Mouse (Mus musculus): Measurements from ENCODE around the gene Adamtsl5. TPM values are rescaled to one million over a fixed set of nuclear protein-coding genes. Genes with fewer than 3 reads are reported as not detected.

Adamtsl5 gene
- total and polyA plus RNA-seq, 2 experiments, result 0.28 to 1.6 TPM

- no peak overlapping the region for H3K4me3 ChIP-seq (ENCODE audit: insufficient read depth, low read depth, low read length)
- H3K4me1 ChIP-seq (ENCODE audit: control insufficient read depth, insufficient read depth, low read length), result peaks cover 7% of the 10 kb centered on the region; the same call in 1 of the 2 replicates
- H3K27ac ChIP-seq (replicated peaks; ENCODE audit: insufficient read depth, low read depth, low read length), result no peak overlapping the region
- H3K36me3 ChIP-seq (ENCODE audit: control insufficient read depth, insufficient read depth, low read length), result no peaks in the 10 kb centered on the region
- no peak overlapping the region for H3K9ac ChIP-seq (ENCODE audit: low read depth, low read length)
- no peak for DNase-seq (ENCODE audit: extremely low read depth, low read depth, low spot score)
- peaks cover 7% of the 10 kb centered on the region for H3K79me2 ChIP-seq (ENCODE audit: control insufficient read depth, insufficient read depth, low read length)
- H3K27me3 ChIP-seq (ENCODE audit: control insufficient read depth, insufficient read depth, low read length), result no peaks in the 10 kb centered on the region
- TF ChIP-seq CTCF (IDR thresholded peaks at IDR 0.05; ENCODE audit: low read depth, low read length), result no peak
- no peak for TF ChIP-seq POLR2A (IDR thresholded peaks at IDR 0.05; ENCODE audit: extremely low read depth, insufficient read depth, low read length)
- WGBS, result 92% methylated on average over 7 of the region's 7 CpGs
Observed at GRCm38 (mm10) chr10:80382641-80383365, 34.6 kb upstream of the Adamtsl5 start.

GRCm38 (mm10) chr10:80377716-80378115 lies 29.5 kb upstream of the Adamtsl5 start:
- Histone ChIP-seq H3K4me1 (ENCODE audit: control insufficient read depth, insufficient read depth, low read length) (no peaks in the 10 kb centered on the region), H3K9ac (ENCODE audit: low read depth, low read length) (no peak overlapping the region), H3K27ac (replicated peaks; ENCODE audit: insufficient read depth, low read depth, low read length) (no peak overlapping the region), H3K79me2 (ENCODE audit: control insufficient read depth, insufficient read depth, low read length) (no peaks in the 10 kb centered on the region), H3K27me3 (ENCODE audit: control insufficient read depth, insufficient read depth, low read length) (no peaks in the 10 kb centered on the region), H3K36me3 (ENCODE audit: control insufficient read depth, insufficient read depth, low read length) (no peaks in the 10 kb centered on the region), H3K4me3 (ENCODE audit: insufficient read depth, low read depth, low read length) (no peak overlapping the region)
- WGBS, result 55% methylated on average over 10 of the region's 10 CpGs
- no peak for DNase-seq (ENCODE audit: extremely low read depth, low read depth, low spot score)
- TF ChIP-seq POLR2A (IDR thresholded peaks at IDR 0.05; ENCODE audit: extremely low read depth, insufficient read depth, low read length), result no peak
- peak; percentile 78 for TF ChIP-seq CTCF (IDR thresholded peaks at IDR 0.05; ENCODE audit: low read depth, low read length)

- H3K36me3 ChIP-seq (ENCODE audit: control insufficient read depth, insufficient read depth, low read length), result no peaks in the 10 kb centered on the region
- no peak overlapping the region for H3K27ac ChIP-seq (replicated peaks; ENCODE audit: insufficient read depth, low read depth, low read length)
- TF ChIP-seq POLR2A (IDR thresholded peaks at IDR 0.05; ENCODE audit: extremely low read depth, insufficient read depth, low read length), result no peak
- peak; percentile 95 for TF ChIP-seq CTCF (IDR thresholded peaks at IDR 0.05; ENCODE audit: low read depth, low read length)
- DNase-seq (ENCODE audit: extremely low read depth, low read depth, low spot score), result peak; percentile 71
- 1% methylated on average over 7 of the region's 7 CpGs for WGBS
- no peaks in the 10 kb centered on the region for H3K79me2 ChIP-seq (ENCODE audit: control insufficient read depth, insufficient read depth, low read length)
- no peak overlapping the region for H3K9ac ChIP-seq (ENCODE audit: low read depth, low read length)
- no peaks in the 10 kb centered on the region for H3K27me3 ChIP-seq (ENCODE audit: control insufficient read depth, insufficient read depth, low read length)
- H3K4me1 ChIP-seq (ENCODE audit: control insufficient read depth, insufficient read depth, low read length), result no peaks in the 10 kb centered on the region
- no peak overlapping the region for H3K4me3 ChIP-seq (ENCODE audit: insufficient read depth, low read depth, low read length)
Observed at GRCm38 (mm10) chr10:80376160-80376559, 27.9 kb upstream of the Adamtsl5 start.

- Histone ChIP-seq H3K9ac (ENCODE audit: low read depth, low read length) (no peak overlapping the region), H3K79me2 (ENCODE audit: control insufficient read depth, insufficient read depth, low read length) (no peaks in the 10 kb centered on the region), H3K36me3 (ENCODE audit: control insufficient read depth, insufficient read depth, low read length) (no peaks in the 10 kb centered on the region), H3K27me3 (ENCODE audit: control insufficient read depth, insufficient read depth, low read length) (no peaks in the 10 kb centered on the region), H3K27ac (replicated peaks; ENCODE audit: insufficient read depth, low read depth, low read length) (no peak overlapping the region), H3K4me1 (ENCODE audit: control insufficient read depth, insufficient read depth, low read length) (no peaks in the 10 kb centered on the region), H3K4me3 (ENCODE audit: insufficient read depth, low read depth, low read length) (no peak overlapping the region)
- TF ChIP-seq POLR2A (IDR thresholded peaks at IDR 0.05; ENCODE audit: extremely low read depth, insufficient read depth, low read length) (no peak), CTCF (IDR thresholded peaks at IDR 0.05; ENCODE audit: low read depth, low read length) (peak; percentile 84)
- peak; percentile 53 for DNase-seq (ENCODE audit: extremely low read depth, low read depth, low spot score)
- 26% methylated on average over 6 of the region's 6 CpGs for WGBS
Observed at GRCm38 (mm10) chr10:80374063-80374462, 25.9 kb upstream of the Adamtsl5 start.

GRCm38 (mm10) chr10:80372706-80373105 lies 24.5 kb upstream of the Adamtsl5 start:
- Histone ChIP-seq H3K9ac (ENCODE audit: low read depth, low read length) (no peak overlapping the region), H3K27ac (replicated peaks; ENCODE audit: insufficient read depth, low read depth, low read length) (no peak overlapping the region), H3K79me2 (ENCODE audit: control insufficient read depth, insufficient read depth, low read length) (no peaks in the 10 kb centered on the region), H3K27me3 (ENCODE audit: control insufficient read depth, insufficient read depth, low read length) (no peaks in the 10 kb centered on the region), H3K36me3 (ENCODE audit: control insufficient read depth, insufficient read depth, low read length) (no peaks in the 10 kb centered on the region), H3K4me1 (ENCODE audit: control insufficient read depth, insufficient read depth, low read length) (no peaks in the 10 kb centered on the region), H3K4me3 (ENCODE audit: insufficient read depth, low read depth, low read length) (no peak overlapping the region)
- WGBS, result 89% methylated on average over 6 of the region's 6 CpGs
- DNase-seq (ENCODE audit: extremely low read depth, low read depth, low spot score), result no peak
- no peak for TF ChIP-seq CTCF (IDR thresholded peaks at IDR 0.05; ENCODE audit: low read depth, low read length)
- no peak for TF ChIP-seq POLR2A (IDR thresholded peaks at IDR 0.05; ENCODE audit: extremely low read depth, insufficient read depth, low read length)

- Histone ChIP-seq H3K79me2 (ENCODE audit: control insufficient read depth, insufficient read depth, low read length) (no peaks in the 10 kb centered on the region), H3K4me3 (ENCODE audit: insufficient read depth, low read depth, low read length) (no peak overlapping the region), H3K4me1 (ENCODE audit: control insufficient read depth, insufficient read depth, low read length) (peaks cover 3% of the 10 kb centered on the region; the same call in 1 of the 2 replicates), H3K9ac (ENCODE audit: low read depth, low read length) (no peak overlapping the region), H3K27me3 (ENCODE audit: control insufficient read depth, insufficient read depth, low read length) (no peaks in the 10 kb centered on the region), H3K36me3 (ENCODE audit: control insufficient read depth, insufficient read depth, low read length) (no peaks in the 10 kb centered on the region), H3K27ac (replicated peaks; ENCODE audit: insufficient read depth, low read depth, low read length) (no peak overlapping the region)
- WGBS, result 74% methylated on average over 9 of the region's 9 CpGs
- TF ChIP-seq POLR2A (IDR thresholded peaks at IDR 0.05; ENCODE audit: extremely low read depth, insufficient read depth, low read length) (no peak), CTCF (IDR thresholded peaks at IDR 0.05; ENCODE audit: low read depth, low read length) (no peak)
- no peak for DNase-seq (ENCODE audit: extremely low read depth, low read depth, low spot score)
Observed at GRCm38 (mm10) chr10:80371983-80372382, 23.8 kb upstream of the Adamtsl5 start.
